Mouse (Mus musculus) kidney, adult 2 months (tissue): ENCODE measurements at regions not wholly inside any gene's neighbourhood (a gene's known extent, or its start where the extent isn't known, plus 50 kb on each side); places are given as distances from the start of the nearest gene placed in this dataset.

ENCODE experiments used
- CTCF ChIP-seq: fragments of 200-500 bp; conservative IDR thresholded peaks from 2 replicates; pipeline ENCODE4 v1.5.1; 2011; ENCODE audit warnings: low read depth, mild to moderate bottlenecking, control low read depth, low read length, moderate library complexity, mixed read lengths; ENCODE audit not compliant: insufficient read depth, insufficient read length
- POLR2A ChIP-seq: fragments of 200-500 bp; IDR thresholded peaks from one replicate; pipeline ENCODE4 v1.6.1; 2011; ENCODE audit warnings: low read depth, low read length, control low read depth

- TF ChIP-seq CTCF (no peak), POLR2A (no peak)
These were observed 182.5 kb upstream of the Gm5148 start for GRCm38 (mm10) chr3:37906806-37907251.
